8 mouse cellular contexts compared by ENCODE assay signal in genomic region chr16:95728453-95729435, GRCm38 (mm10). TPM values are rescaled to one million over a fixed set of nuclear protein-coding genes. Genes with fewer than 3 reads are reported as not detected.
DNase-seq lines count a peak whose midpoint lies in the region; ATAC-seq and TF ChIP-seq lines count a peak whose summit lies in the region.

No protein-coding gene starts in this region.

- no peak overlapping the region for H3K4me3 ChIP-seq in hindbrain, embryonic 11.5 days (ENCODE audit: low read depth, low read length)
- no peak overlapping the region for H3K4me3 ChIP-seq in hindbrain, embryonic 13.5 days
- no peak overlapping the region for H3K4me3 ChIP-seq in heart, postnatal 0 days (ENCODE audit: low read depth, low read length)
- H3K4me3 ChIP-seq in lung, embryonic 15.5 days, result no peak overlapping the region

- no peaks in the 10 kb centered on the region for H3K36me3 ChIP-seq in hindbrain, embryonic 11.5 days (ENCODE audit: control insufficient read depth, insufficient read depth, low read length)
- no peaks in the 10 kb centered on the region for H3K36me3 ChIP-seq in hindbrain, embryonic 13.5 days
- no peaks in the 10 kb centered on the region for H3K36me3 ChIP-seq in heart, postnatal 0 days (replicated peaks; ENCODE audit: control insufficient read depth, insufficient read depth, low read length)
- no peaks in the 10 kb centered on the region for H3K36me3 ChIP-seq in lung, embryonic 15.5 days

- no peaks in the 10 kb centered on the region; the same call in 1 of the 2 replicates for H3K4me1 ChIP-seq in hindbrain, embryonic 11.5 days (replicated peaks; ENCODE audit: control insufficient read depth, insufficient read depth, low read length)
- no peaks in the 10 kb centered on the region for H3K4me1 ChIP-seq in hindbrain, embryonic 13.5 days (replicated peaks)
- H3K4me1 ChIP-seq in heart, postnatal 0 days (ENCODE audit: control insufficient read depth, insufficient read depth), result no peaks in the 10 kb centered on the region
- peaks cover 17% of the 10 kb centered on the region for H3K4me1 ChIP-seq in lung, embryonic 15.5 days

- no peak for TF ChIP-seq CTCF in heart, postnatal 0 days (IDR thresholded peaks at IDR 0.05; ENCODE audit: low read depth)

- no peaks in the 10 kb centered on the region for H3K27me3 ChIP-seq in hindbrain, embryonic 11.5 days (ENCODE audit: control insufficient read depth, insufficient read depth, low read length)
- H3K27me3 ChIP-seq in hindbrain, embryonic 13.5 days, result no peaks in the 10 kb centered on the region
- no peaks in the 10 kb centered on the region for H3K27me3 ChIP-seq in heart, postnatal 0 days (ENCODE audit: control insufficient read depth, insufficient read depth, low read length)
- no peaks in the 10 kb centered on the region for H3K27me3 ChIP-seq in lung, embryonic 15.5 days

- H3K4me2 ChIP-seq in hindbrain, embryonic 11.5 days (replicated peaks; ENCODE audit: low read depth, low read length), result no peak overlapping the region
- no peak overlapping the region for H3K4me2 ChIP-seq in hindbrain, embryonic 13.5 days
- H3K4me2 ChIP-seq in heart, postnatal 0 days (ENCODE audit: low read depth, low read length), result no peak overlapping the region
- peak overlapping the region; percentile 29; the same call in 1 of the 2 replicates for H3K4me2 ChIP-seq in lung, embryonic 15.5 days

- 83% methylated on average over 10 of the region's 10 CpGs for WGBS in hindbrain, embryonic 11.5 days
- WGBS in hindbrain, embryonic 13.5 days, result 82% methylated on average over 10 of the region's 10 CpGs
- 65% methylated on average over 10 of the region's 10 CpGs for WGBS in heart, postnatal 0 days
- WGBS in lung, embryonic 15.5 days, result 47% methylated on average over 10 of the region's 10 CpGs

- no peak for TF ChIP-seq EP300 in heart, postnatal 0 days (IDR thresholded peaks at IDR 0.05; ENCODE audit: low read depth)

- no peak for ATAC-seq in hindbrain, embryonic 11.5 days (ENCODE audit: low FRiP score)
- ATAC-seq in hindbrain, embryonic 13.5 days (ENCODE audit: low FRiP score), result no peak
- ATAC-seq in heart, postnatal 0 days (ENCODE audit: insufficient read depth, low read depth), result peak; percentile 71
- ATAC-seq in lung, embryonic 15.5 days (ENCODE audit: borderline replicate concordance, extremely low read depth, low FRiP score, low TSS enrichment), result peak; percentile 79

- intact Hi-C loops in left cerebral cortex, postnatal 14 days (cut with DNase I), result no loop called here

- H3K9me3 ChIP-seq in hindbrain, embryonic 11.5 days (ENCODE audit: control insufficient read depth, low read length), result no peaks in the 10 kb centered on the region
- no peaks in the 10 kb centered on the region for H3K9me3 ChIP-seq in hindbrain, embryonic 13.5 days
- no peaks in the 10 kb centered on the region for H3K9me3 ChIP-seq in heart, postnatal 0 days (replicated peaks; ENCODE audit: control insufficient read depth, low read length)
- no peaks in the 10 kb centered on the region for H3K9me3 ChIP-seq in lung, embryonic 15.5 days

- peak; percentile 11 for DNase-seq in hindbrain, embryonic 11.5 days (ENCODE audit: low spot score)
- peak; percentile 92 for DNase-seq in adipocyte (ENCODE audit: low spot score)
- DNase-seq in heart, postnatal 0 days (ENCODE audit: low spot score), result peak; percentile 72
- DNase-seq in spleen, postnatal 4 days (ENCODE audit: low spot score in 2 of 2), result peak; percentile 60 to 75
- DNase-seq in layer of hippocampus, postnatal 10 days (ENCODE audit: low spot score in 2 of 2), result no peak
- DNase-seq in left cerebral cortex, postnatal 14 days (ENCODE audit: low spot score in 2 of 2), result no peak

- no peak overlapping the region for H3K9ac ChIP-seq in hindbrain, embryonic 11.5 days (ENCODE audit: low read depth, low read length)
- H3K9ac ChIP-seq in hindbrain, embryonic 13.5 days, result no peak overlapping the region
- no peak overlapping the region for H3K9ac ChIP-seq in heart, postnatal 0 days (replicated peaks; ENCODE audit: low read depth, low read length)
- H3K9ac ChIP-seq in lung, embryonic 15.5 days, result no peak overlapping the region

- no peak overlapping the region for H3K27ac ChIP-seq in hindbrain, embryonic 11.5 days (ENCODE audit: low read depth, low read length)
- H3K27ac ChIP-seq in hindbrain, embryonic 13.5 days, result no peak overlapping the region
- no peak overlapping the region for H3K27ac ChIP-seq in heart, postnatal 0 days (ENCODE audit: low read depth)
- H3K27ac ChIP-seq in lung, embryonic 15.5 days, result 0 out of 2 replicates have a peak overlapping the region, but pooled peaks have one; percentile 1

RNA-seq across cellular contexts. Expression of gene Ets2, which starts 26.9 kb away (rescaled TPM):
- 17.6 and 25.0 TPM in 2 replicates for polyA plus RNA-seq in hindbrain, embryonic 11.5 days (2014; fragmentation: Nextera tagmentation; extraction: Ambion mirVana)
- 20.6 and 22.2 TPM in 2 replicates for polyA plus RNA-seq in hindbrain, embryonic 13.5 days (2015; fragmentation: Nextera tagmentation; extraction: Ambion mirVana)
- 61.2 and 69.2 TPM in 2 replicates for total RNA-seq in heart, postnatal 0 days (2014; rRNA removed; ENCODE audit: low replicate concordance)
- polyA plus RNA-seq in heart, postnatal 0 days (2015; fragmentation: Nextera tagmentation; extraction: Ambion mirVana), result 44.0 and 45.0 TPM in 2 replicates
- polyA plus RNA-seq in lung, embryonic 15.5 days (2015; fragmentation: Nextera tagmentation; extraction: Ambion mirVana), result 96.1 and 107 TPM in 2 replicates
- 10 to 100 TPM; 40.0 to 40.6 TPM for total RNA-seq in layer of hippocampus, postnatal 10 days (2021)
- total RNA-seq in left cerebral cortex, postnatal 14 days (2021), result 10 to 100 TPM; 53.0 to 59.9 TPM

Comparison
In these comparisons a context has a peak if more than half of its experiments do, and no peak if none do; other contexts are left out.
1. ATAC-seq: peak in heart, postnatal 0 days (single experiment) and lung, embryonic 15.5 days (single experiment); none in hindbrain, embryonic 11.5 days (single experiment) and hindbrain, embryonic 13.5 days (single experiment).
2. DNase-seq: peak in hindbrain, embryonic 11.5 days (single experiment), adipocyte (single experiment), heart, postnatal 0 days (single experiment) and spleen, postnatal 4 days (2 of 2); none in layer of hippocampus, postnatal 10 days (0 of 2) and left cerebral cortex, postnatal 14 days (0 of 2).